Mouse (Mus musculus): Measurements from ENCODE around the gene 2410131K14Rik. TPM values are rescaled to one million over a fixed set of nuclear protein-coding genes. Genes with fewer than 3 reads are reported as not detected.

The 2410131K14Rik gene
- polyA plus RNA-seq, 1 experiment: 3.8 TPM

GRCm38 (mm10) chr5:118292476-118292875, 47.4 kb downstream of the 2410131K14Rik start:
- H3K4me1 ChIP-seq (ENCODE audit: control insufficient read depth, insufficient read depth, insufficient read length, low read length): peaks cover 11% of the 10 kb centered on the region
- no peak for TF ChIP-seq POLR2A (IDR thresholded peaks at IDR 0.05; ENCODE audit: low read depth, low read length)
- no peak overlapping the region for H3K27ac ChIP-seq (ENCODE audit: insufficient read depth, low read depth, low read length)
- no peaks in the 10 kb centered on the region for H3K27me3 ChIP-seq (ENCODE audit: control insufficient read depth, insufficient read depth, low read length)
- H3K4me3 ChIP-seq (ENCODE audit: low read depth, low read length): no peak overlapping the region
- H3K36me3 ChIP-seq (ENCODE audit: control insufficient read depth, insufficient read depth, low read length): no peaks in the 10 kb centered on the region
- 61% methylated on average over 4 of the region's 4 CpGs for whole genome bisulfite sequencing

GRCm38 (mm10) chr5:118294086-118294864, 49.2 kb downstream of the 2410131K14Rik start:
- H3K4me3 ChIP-seq (ENCODE audit: low read depth, low read length): peak overlapping the region; percentile 44
- peaks cover 11% of the 10 kb centered on the region for H3K4me1 ChIP-seq (ENCODE audit: control insufficient read depth, insufficient read depth, insufficient read length, low read length)
- no peak for TF ChIP-seq CTCF (IDR thresholded peaks at IDR 0.05; ENCODE audit: extremely low read depth, insufficient read length, insufficient replicate concordance, low read depth, low read length)
- TF ChIP-seq POLR2A (IDR thresholded peaks at IDR 0.05; ENCODE audit: low read depth, low read length): no peak
- no peaks in the 10 kb centered on the region for H3K36me3 ChIP-seq (ENCODE audit: control insufficient read depth, insufficient read depth, low read length)
- H3K27ac ChIP-seq (ENCODE audit: insufficient read depth, low read depth, low read length): peak overlapping the region; percentile 30; the same call in 1 of the 2 replicates
- H3K27me3 ChIP-seq (ENCODE audit: control insufficient read depth, insufficient read depth, low read length): no peaks in the 10 kb centered on the region
- 7% methylated on average over 23 of the region's 23 CpGs for WGBS

- WGBS: 73% methylated on average over 7 of the region's 7 CpGs
- TF ChIP-seq CTCF (IDR thresholded peaks at IDR 0.05; ENCODE audit: extremely low read depth, insufficient read length, insufficient replicate concordance, low read depth, low read length) (no peak), POLR2A (IDR thresholded peaks at IDR 0.05; ENCODE audit: low read depth, low read length) (no peak)
- H3K4me3 ChIP-seq (ENCODE audit: low read depth, low read length): no peak overlapping the region
- H3K27ac ChIP-seq (ENCODE audit: insufficient read depth, low read depth, low read length): peak overlapping the region; percentile 30; the same call in 1 of the 2 replicates
- no peaks in the 10 kb centered on the region for H3K27me3 ChIP-seq (ENCODE audit: control insufficient read depth, insufficient read depth, low read length)
- peaks cover 11% of the 10 kb centered on the region for H3K4me1 ChIP-seq (ENCODE audit: control insufficient read depth, insufficient read depth, insufficient read length, low read length)
- H3K36me3 ChIP-seq (ENCODE audit: control insufficient read depth, insufficient read depth, low read length): no peaks in the 10 kb centered on the region
Measured at GRCm38 (mm10) chr5:118294865-118295258, 49.8 kb downstream of the 2410131K14Rik start.

- Histone ChIP-seq H3K27ac (ENCODE audit: insufficient read depth, low read depth, low read length) (no peak overlapping the region), H3K27me3 (ENCODE audit: control insufficient read depth, insufficient read depth, low read length) (no peaks in the 10 kb centered on the region), H3K4me3 (ENCODE audit: low read depth, low read length) (no peak overlapping the region), H3K36me3 (ENCODE audit: control insufficient read depth, insufficient read depth, low read length) (no peaks in the 10 kb centered on the region), H3K4me1 (ENCODE audit: control insufficient read depth, insufficient read depth, insufficient read length, low read length) (peaks cover 11% of the 10 kb centered on the region)
- 57% methylated on average over 12 of the region's 12 CpGs for WGBS
- TF ChIP-seq POLR2A (IDR thresholded peaks at IDR 0.05; ENCODE audit: low read depth, low read length): no peak
- no peak for TF ChIP-seq CTCF (IDR thresholded peaks at IDR 0.05; ENCODE audit: extremely low read depth, insufficient read length, insufficient replicate concordance, low read depth, low read length)
Measured at GRCm38 (mm10) chr5:118297338-118297746, 52.3 kb downstream of the 2410131K14Rik start.

GRCm38 (mm10) chr5:118299720-118300400, 54.8 kb downstream of the 2410131K14Rik start:
- Histone ChIP-seq H3K4me1 (ENCODE audit: control insufficient read depth, insufficient read depth, insufficient read length, low read length) (peaks cover 8% of the 10 kb centered on the region; the same call in 1 of the 2 replicates), H3K4me3 (ENCODE audit: low read depth, low read length) (no peak overlapping the region), H3K36me3 (ENCODE audit: control insufficient read depth, insufficient read depth, low read length) (no peaks in the 10 kb centered on the region), H3K27ac (ENCODE audit: insufficient read depth, low read depth, low read length) (no peak overlapping the region), H3K27me3 (ENCODE audit: control insufficient read depth, insufficient read depth, low read length) (no peaks in the 10 kb centered on the region)
- WGBS: 76% methylated on average over 11 of the region's 11 CpGs
- TF ChIP-seq CTCF (IDR thresholded peaks at IDR 0.05; ENCODE audit: extremely low read depth, insufficient read length, insufficient replicate concordance, low read depth, low read length) (no peak), POLR2A (IDR thresholded peaks at IDR 0.05; ENCODE audit: low read depth, low read length) (no peak)

- TF ChIP-seq CTCF (IDR thresholded peaks at IDR 0.05; ENCODE audit: extremely low read depth, insufficient read length, insufficient replicate concordance, low read depth, low read length) (no peak), POLR2A (IDR thresholded peaks at IDR 0.05; ENCODE audit: low read depth, low read length) (no peak)
- H3K4me3 ChIP-seq (ENCODE audit: low read depth, low read length): no peak overlapping the region
- WGBS: 12% methylated on average over 9 of the region's 9 CpGs
- no peaks in the 10 kb centered on the region for H3K27me3 ChIP-seq (ENCODE audit: control insufficient read depth, insufficient read depth, low read length)
- peaks cover 5% of the 10 kb centered on the region; the same call in 1 of the 2 replicates for H3K4me1 ChIP-seq (ENCODE audit: control insufficient read depth, insufficient read depth, insufficient read length, low read length)
- H3K36me3 ChIP-seq (ENCODE audit: control insufficient read depth, insufficient read depth, low read length): no peaks in the 10 kb centered on the region
- no peak overlapping the region for H3K27ac ChIP-seq (ENCODE audit: insufficient read depth, low read depth, low read length)
Measured at GRCm38 (mm10) chr5:118302466-118303155, 57.6 kb downstream of the 2410131K14Rik start.

Measured in small intestine, adult 2 months (tissue).